Mouse (Mus musculus): ENCODE data around the gene Llgl1.

- no peak for TF ChIP-seq CTCF (IDR thresholded peaks at IDR 0.05; ENCODE audit: control insufficient read depth, insufficient read depth, low read length)
- TF ChIP-seq POLR2A (IDR thresholded peaks at IDR 0.05; ENCODE audit: borderline replicate concordance, control insufficient read depth, low read depth, low read length) = no peak
Measured at GRCm38 (mm10) chr11:60704023-60704880, 4.7 kb downstream of the Llgl1 start.

Data from bone marrow, adult 2 months (tissue).